Mouse (Mus musculus): Measurements from ENCODE around the gene Commd6.
"Not testable (repeated sequence)": the region's sequence is repeated elsewhere in the genome, so short reads cannot be mapped to it uniquely, and the experiment has no call there.

Gene Commd6

DNA sequence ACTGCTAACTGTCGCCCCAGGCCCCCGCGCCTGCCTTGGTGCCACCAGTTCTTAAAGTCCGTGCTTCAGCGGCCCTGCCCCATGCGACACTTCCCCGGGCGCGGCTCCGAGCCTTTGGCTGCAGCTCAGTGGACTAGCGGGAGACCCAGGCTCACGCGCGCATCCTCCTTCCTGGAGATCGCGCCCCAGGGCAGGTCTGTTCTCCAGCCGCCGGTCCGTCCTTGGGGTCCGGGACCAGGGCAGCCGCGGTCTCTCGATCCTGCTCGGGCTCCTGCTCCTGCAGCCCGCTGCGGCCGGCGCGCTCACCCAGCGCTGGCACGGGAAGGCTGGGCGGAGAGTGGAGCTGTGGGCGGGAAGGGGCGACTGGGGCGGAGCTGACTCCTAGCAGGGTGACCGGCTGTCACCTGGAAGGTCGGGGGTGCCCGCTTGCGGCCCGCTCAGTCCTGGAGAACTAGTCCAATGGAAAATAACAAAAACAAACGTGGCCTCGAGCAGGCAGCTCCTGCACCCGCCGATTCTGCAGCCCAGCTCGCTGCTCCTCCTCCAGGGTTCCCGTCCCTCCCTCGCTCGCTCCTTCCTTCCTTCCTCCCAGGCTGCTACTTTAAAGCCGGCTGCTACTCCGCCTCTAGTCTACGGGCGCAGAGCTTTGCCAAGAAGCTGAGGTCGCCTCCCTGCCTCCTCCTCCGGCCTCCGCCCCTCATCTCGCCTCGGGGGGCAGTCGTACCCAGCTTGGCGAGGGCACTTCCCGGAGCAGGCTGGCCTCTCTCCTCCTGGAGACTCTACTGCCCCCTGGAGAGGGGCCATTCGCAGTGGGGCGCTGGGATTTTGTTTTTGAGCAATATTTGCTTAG, 31.7 kb downstream of the Commd6 start, which contains the start of gene Tbc1d4:
Tbc1d4 (minus strand) TSS at position 673 of the 850 bp plus-strand sequence.
- DNase-seq (ENCODE audit: low spot score), result peak; percentile 68

DNA sequence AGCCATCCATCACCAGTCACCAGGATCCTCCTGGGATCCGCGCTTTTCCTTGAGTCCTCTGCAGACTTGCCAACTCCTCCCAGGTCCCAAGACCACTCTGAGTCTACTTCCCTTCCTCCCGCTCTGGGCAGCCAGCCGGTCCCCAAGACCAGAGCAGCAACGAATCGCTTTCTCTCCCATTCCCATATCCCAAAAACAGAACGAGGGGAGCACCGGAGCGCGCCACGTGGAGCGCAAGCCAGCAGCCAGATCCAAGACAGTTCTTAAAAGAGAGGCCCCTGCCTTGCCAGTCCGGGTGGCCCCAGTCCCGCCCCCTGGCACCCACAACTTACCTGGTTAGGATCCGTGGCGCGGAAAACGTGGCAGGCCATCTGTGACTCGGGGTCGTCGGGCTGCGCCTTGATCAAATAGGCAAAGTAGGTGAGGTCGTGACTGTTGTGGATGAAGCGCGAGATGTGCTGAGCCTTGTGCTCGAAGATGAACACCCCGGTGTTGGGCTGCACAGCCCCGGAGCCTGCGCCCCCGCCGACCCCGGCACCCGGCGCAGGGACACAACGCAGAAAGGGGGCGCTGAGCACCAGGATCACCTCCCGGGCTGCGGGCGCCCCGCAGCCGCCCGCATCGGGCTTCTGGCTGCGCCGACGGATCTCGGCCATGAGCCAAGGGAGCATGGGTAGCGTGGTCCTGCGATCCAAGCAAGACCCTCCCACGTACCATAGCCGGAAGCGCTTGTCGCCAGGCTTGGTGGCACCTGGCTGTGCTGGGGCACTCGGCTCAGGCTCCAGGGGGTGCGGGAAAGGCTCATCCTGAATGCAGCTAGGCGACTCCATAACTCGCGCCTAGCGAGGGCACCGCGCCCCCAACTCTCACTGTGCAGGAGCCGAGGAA, 32.6 kb downstream of the Commd6 start:
- DNase-seq (ENCODE audit: low spot score), result peak; percentile 24

DNA sequence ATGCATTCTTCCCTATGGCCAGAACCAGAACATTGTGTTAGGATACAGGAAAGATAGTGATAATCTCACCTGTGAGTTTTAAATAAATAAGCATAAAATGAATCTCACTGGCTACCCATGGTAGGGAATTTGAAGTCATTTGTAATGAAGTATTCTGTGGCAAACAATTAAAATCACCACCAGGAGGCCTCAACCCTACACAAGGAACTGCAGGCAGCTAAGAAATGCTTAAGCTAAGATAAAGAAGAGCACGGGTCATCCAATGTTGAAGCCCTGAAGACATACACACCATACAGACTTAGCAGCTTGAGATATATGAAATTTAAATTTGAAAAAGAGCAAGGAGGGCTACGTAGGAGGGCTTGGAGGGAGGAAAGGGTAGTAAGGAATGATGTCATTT, 34.6 kb downstream of the Commd6 start:
- DNase-seq (ENCODE audit: low spot score), result no peak

DNA sequence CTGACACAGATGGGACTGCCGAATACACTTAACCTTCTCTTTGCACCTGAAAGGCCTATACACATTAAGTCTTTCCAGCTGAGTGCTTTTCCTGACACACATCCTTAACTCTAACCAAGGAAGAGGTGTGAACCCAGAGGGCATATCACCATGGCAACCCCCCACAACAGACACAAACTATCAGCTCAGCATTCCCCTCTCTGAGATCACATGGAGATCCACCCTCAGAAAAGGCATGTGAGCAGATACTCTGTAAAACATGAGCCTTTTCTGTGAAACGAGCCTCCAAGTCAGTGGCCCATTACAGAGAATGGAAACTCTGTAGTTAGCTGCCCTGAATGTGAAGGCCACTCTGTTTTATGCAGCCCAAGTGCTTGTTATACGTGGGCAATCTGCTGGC, 37.6 kb downstream of the Commd6 start:
- no peak for DNase-seq (ENCODE audit: low spot score)

DNA sequence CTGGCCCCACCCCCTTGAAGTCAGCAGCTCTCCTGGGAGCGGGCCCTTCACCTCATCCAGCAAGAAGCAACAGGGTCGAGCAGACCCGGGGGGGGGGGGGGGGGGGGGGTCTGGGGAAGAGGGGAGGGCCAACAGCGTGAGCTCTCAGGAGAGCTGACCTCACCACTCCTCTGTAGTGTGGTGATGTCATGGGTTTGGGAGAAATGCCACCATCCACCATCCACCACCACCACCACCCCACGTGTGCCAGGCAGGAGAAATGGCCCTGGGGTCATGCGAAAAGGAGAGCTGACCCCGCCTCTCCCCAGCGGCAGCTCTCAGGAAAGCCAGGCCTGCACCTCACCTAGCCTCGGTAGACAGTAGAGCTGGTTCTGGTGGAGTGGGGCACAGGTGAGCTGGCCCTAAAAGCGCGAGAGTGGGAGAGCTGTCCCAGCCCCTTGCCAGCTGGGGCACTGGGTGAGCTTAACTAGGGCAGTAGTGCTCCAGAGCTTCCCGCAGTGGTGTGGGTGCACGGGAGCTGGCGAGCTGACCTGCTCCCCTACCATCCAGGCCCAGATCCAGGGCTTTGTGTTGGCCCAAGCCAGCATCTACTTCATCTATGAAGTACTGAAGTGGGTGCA, 43.3 kb downstream of the Commd6 start:
- DNase-seq (ENCODE audit: low spot score), result no peak

DNA sequence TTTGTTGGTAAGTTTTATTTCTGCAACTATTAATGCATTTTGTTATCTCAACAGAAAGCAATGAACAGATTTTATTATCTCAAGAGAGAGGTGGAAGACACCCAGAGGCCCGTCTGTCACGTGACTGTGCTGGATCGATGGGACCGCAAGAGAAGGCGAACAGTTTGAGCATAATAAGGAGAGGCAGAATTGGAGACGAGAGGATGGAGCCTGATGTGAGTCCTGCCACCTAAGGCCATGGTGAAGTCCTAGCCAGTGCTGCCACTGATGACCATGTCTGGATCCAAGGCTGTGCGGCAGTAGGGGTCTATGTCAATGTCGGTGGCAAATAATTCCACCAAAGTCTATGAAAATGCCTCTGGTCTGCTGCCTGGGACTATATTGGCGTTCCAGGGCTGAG, 43.8 kb downstream of the Commd6 start:
- no peak for DNase-seq (ENCODE audit: low spot score)

DNA sequence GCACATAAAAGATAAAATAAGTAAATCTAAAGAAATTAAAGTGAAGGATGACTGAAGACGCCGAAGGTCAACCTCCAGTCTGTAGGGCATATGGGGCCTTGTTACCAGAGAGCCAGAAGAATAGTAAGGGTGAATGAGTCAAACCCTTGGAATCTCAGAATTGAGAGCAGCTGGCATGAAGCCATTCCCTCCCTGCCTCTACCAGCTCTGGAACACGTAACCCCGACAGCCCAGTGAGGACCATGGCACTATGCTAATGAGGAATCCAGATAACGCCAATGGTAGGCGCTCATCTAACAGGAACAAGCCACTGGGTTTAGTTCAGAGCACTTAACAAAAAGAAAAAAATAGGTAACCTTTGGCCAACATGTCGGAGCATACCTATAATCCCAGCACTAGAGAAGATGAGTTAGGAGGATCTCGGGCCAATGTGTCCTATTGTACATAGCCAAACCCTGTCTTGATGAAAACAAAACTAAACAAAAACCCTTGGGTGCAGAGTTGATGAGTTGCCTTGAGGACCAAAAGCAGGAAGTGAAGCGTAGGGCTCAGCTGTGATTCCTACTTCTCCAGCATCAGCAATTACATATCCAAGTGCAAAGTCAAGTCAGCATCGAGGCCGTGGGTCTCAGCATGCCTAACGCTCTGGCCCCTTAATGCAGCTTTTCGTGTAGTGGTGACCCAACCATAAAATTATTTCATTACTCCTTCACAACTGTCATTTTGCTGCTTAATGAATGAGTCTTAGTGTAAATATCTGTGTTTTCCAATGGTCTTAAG, 45.0 kb downstream of the Commd6 start:
- no peak for DNase-seq (ENCODE audit: low spot score)

DNA sequence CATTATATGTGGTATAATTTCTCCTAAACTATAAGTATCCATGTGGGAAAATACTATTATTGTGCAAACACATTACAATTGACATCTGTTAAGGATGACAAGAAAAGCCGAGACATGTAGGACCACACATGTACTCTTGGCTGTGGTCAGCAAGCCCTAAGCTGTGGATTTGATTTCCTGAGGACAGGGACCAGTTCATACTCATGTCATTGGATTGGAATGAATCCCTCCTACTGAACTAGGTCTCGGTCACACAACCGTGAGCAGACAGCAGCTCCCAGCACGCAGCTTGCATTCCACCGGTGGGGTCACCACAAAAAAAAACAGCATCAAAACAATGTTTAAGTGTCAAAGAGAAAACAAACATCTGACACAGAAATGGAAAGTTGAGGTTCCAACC, 46.5 kb downstream of the Commd6 start:
- no peak for DNase-seq (ENCODE audit: low spot score)

DNA sequence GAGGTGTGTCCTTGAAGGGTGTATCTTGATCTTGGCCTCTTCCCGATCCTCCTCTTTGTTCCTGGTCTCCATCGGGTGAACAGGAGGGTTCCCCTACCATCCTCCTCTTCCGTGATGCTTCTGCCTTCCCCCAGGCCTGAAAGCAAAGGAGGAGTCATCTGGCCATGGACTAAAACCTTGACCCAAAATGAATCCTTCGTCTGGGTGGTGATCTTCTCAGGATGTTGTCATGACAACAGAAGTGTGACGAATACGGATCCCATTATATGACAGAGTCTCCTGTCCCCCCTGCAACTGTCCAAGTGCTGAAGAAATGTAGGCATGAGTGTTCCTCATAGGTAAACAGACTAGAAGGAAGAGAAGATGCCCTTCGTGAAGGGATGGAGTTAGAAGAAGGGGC, 47.1 kb downstream of the Commd6 start:
- no peak for DNase-seq (ENCODE audit: low spot score)

DNA sequence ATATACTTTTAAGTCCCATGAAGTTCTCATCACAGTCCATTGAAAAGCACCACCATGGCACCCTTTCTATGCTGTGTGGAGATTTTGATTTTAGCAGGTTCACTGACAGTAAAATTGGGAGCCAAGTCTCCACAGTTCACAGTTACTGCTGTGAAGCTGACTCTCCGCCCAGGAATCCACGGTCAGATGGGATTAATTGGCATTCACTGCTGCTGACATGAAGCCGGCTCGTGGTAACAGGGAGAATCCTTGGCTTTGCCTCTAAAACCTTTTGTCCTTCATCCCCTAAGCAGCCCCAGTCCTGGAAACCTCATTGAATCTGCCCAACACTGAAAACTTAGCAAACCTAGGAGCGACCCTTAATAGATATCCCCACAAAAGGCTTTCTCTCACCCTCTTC, 49.4 kb downstream of the Commd6 start:
- no peak for DNase-seq (ENCODE audit: low spot score)

DNA sequence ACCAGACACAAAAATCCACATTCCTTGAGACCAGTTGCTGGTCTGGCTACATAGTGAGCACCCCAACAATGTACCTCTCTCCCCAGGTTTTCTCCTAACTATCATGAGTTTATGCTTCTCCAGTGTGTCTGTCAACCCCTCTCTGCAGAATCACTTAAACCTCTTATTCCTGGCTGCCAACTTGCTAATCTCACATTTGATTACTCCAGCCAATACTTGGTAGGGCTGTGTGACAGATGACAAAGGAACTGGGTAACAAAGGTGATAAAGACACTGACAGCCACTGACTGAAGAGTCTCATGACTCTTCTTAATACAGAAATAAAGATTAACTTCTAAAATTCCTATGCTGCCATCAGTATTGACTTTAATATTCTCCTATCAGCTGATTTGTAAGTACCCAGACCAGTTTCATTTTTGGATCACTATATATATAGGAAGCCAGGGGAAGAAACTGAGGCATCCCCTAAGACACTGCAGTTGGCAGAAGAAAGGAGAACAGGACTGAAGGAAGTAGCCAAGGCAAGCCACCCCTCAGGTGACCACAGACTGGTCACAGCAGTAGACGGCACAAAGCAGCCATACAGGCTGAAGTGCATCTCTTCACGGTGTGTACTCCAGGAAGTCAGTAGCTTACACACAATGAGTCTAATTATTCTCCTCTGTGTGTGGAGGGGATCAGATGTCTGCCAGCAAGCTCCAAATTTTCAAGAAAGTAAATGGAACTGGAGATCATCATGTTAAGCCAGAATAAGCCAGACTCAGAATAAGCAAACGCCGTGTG, 52.1 kb downstream of the Commd6 start:
- not testable (repeated sequence) for DNase-seq (ENCODE audit: low spot score)

DNA sequence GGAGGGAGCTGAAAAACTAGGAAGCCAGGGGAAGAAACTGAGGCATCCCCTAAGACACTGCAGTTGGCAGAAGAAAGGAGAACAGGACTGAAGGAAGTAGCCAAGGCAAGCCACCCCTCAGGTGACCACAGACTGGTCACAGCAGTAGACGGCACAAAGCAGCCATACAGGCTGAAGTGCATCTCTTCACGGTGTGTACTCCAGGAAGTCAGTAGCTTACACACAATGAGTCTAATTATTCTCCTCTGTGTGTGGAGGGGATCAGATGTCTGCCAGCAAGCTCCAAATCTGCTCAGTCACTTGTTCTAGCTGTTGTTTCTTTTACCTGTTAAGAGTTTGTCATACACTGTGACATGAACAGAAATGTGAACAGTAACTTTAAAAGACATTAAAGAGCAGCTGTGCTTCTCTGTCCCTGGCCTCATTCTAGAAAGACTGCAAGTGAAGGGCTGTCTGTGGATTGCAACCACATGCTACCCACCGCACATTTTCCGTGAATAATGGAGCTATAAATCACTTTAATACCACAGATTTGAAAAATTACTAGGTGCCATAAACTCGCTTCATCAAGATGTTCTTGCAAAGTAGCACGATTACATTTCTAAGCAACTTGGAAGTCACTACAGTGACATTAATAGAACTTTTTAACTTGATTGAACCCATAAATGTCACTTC, 53.0 kb downstream of the Commd6 start:
- DNase-seq (ENCODE audit: low spot score), result not testable (repeated sequence)

DNA sequence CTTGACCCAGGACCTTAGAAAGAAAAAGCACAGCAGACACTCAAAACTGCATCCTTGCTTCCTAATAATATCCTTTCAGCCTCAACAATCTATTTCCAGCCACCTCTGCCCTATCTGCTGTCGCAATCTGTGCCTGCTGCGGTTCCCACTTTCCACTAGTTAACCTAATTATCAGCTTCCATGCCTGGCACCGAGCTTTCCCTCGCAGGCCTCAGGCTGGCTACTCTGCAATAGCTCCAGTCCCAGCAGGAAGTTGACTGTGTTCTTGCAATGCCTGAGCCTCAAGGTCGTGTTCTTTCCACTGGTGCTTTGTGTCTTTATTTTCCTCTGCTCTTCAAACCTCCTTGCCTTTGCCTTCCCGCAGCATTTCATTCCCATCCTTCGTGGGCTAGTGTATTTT, 54.4 kb downstream of the Commd6 start:
- no peak for DNase-seq (ENCODE audit: low spot score)

Measured in ovary, postnatal 10 days (tissue).